Mouse (Mus musculus): ENCODE measurements around the gene Gpatch2.

Gpatch2 gene

DNA sequence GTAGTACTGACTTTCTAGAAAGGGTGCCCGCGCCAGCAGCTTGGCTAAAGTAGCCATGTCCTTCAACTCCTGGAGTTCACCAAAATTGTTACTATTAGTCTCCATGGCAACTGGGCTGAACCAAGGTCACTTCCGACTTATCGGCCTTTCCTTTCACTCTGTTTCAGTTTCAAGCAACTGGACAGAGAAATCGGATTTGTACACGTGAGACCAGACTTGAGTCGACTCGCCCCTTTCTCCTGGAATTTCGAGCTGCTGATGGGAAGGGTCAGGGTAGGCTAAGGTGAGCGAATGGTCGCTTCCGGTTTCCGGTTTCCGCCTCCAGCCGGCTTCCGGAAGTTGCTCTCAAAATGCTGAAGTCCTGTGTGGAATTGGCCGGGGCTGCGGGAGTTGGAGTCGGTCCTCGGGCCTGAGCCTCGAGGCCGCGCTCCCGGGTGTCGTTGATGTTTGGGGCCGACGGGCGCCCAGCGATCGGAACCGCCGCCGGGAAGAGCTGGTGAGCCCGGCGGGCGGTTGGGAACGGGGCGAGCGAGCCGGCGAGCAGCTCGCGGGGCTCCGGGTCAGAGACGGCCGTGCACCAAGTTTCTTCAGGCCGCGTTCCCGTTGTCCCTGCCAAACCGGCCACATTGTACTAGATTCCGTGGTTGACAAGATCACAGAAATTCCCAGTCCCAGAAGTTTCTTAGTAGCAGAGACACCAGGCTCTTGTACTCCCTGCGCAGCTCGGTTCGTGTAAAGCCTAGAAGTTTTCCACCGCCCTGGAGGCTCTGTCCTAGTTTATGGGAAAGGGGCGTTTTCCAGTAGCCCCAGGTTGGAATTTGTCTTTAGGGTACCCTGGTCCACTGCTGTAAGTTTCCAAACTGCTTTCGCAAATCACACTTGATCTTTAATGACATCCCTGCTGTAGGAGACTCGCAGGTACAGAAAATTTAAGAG, at the start of gene Gpatch2, which contains the start of gene Spata17:
Gene Gpatch2 (plus strand): TSS at position 328 of the 936 bp plus-strand sequence.
Gene Spata17 (minus strand): TSS at position 285 of the 936 bp plus-strand sequence.
- DNase-seq (ENCODE audit: low spot score in 2 of 2): peak; percentile 75 to 82

DNA sequence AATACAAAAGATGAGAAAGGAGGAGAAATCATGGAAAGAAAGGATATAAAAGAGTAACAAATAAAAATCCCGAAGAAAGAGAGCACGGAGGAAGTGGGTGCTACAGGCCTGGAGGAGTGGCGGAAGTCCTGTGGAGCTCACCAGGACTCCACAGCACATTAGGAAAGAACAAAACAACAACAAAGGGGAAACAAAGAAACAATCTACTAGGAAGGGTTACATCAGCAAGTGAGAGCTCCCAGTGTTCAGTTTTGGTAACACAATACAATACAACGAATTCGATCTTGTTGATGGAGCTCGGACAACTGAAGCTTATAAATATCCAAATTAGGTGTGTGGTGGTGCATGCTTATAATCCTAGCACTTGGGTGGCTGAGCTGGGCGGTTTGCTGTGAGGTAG, 45.7 kb upstream of the Gpatch2 start:
- no peak for DNase-seq (ENCODE audit: low spot score in 2 of 2)

DNA sequence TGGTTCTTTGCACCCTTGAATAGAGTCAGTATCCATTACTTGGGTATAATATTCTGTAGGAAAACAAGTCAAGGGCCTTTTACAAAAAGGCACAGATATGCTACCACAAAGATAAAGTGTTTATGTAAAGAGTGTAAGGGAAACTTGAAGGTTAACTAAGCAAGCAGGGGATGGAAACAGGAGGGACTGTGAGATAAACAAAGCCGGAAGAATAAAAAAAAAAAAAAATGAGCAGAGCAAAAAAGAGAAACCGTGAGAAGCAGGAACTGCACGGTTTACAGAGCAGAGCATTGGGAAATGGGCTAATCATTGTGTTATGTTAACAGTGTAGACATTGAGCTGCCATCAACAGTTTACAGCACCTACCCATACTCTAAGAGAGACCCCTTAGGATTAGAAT, 44.9 kb upstream of the Gpatch2 start:
- DNase-seq (ENCODE audit: low spot score in 2 of 2): no peak

DNA sequence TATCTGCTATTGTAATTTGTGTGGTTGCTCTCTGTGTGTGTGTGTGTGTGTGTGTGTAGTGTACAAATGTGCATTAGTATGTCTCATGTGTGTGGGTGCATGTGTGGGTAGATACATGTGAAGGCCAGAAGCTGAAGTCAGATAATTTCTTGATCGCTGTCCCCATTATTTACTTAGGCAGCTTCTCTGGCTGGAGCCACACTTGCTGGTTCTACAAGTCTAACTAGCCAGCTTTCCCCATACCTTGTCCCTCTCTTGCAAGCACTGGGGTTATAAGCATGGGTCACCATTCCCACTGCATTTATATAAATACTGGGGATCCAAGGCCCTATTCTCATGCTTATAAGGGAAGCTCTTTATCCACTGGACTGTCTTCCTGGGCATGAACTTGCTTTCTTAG, 39.3 kb upstream of the Gpatch2 start:
- DNase-seq (ENCODE audit: low spot score in 2 of 2): no peak

DNA sequence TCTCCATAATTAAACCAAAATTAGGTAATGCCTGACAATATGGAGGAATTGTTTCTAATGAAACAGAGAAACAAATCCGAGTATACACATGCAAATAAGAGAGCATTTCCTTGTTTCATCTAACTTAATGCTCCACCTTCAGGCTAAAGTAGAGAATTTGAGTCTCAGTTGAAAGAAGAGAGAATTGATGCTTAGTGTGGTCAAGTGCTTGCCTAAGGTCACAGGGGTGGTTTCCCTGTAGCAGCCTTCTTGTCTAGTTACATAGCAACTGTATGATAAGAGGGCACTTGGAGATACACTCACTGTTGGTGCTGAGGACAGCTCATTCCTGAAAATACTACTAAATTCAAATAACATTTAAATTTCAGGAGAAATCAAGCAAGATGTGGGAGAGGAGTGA, 36.8 kb upstream of the Gpatch2 start:
- no peak for DNase-seq (ENCODE audit: low spot score in 2 of 2)

DNA sequence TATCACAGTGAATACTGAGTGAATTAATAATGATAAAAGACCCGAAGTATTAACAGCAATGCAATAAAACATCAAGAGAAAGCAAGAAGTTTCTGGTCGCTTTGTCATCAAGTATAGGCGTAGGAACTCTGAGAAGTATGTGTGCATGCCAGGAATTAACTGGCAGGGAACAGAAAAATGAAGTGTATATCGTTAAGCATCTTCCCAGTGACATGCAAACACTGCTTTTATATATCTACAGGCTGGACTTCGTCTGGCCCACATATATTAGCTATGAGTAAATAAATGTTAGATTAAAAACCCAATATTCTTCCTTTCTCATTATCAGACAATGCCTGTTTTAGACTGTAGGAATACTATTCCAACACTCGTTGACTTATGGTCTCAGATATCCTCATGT, 9.8 kb upstream of the Gpatch2 start:
- DNase-seq (ENCODE audit: low spot score in 2 of 2): no peak

DNA sequence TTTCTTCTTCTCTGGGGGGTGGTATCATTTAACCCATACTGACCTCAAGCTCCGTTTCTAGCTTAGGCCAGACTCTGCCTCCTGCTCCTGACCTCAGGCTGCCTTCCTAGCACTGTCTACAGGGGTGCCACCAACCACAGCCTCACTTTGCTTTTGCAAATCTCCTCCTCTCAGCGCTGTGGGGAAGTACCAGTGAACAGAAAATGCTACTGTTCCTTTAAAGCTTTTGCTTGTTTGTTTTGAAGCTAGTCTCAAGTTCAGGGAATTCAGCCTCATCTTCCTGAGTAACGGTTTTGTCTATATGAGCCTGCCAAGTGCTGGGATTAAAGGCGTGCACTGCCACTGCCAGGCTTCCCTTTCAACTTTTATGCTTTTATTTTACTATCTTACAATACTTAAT, 5.8 kb upstream of the Gpatch2 start:
- no peak for DNase-seq (ENCODE audit: low spot score in 2 of 2)

DNA sequence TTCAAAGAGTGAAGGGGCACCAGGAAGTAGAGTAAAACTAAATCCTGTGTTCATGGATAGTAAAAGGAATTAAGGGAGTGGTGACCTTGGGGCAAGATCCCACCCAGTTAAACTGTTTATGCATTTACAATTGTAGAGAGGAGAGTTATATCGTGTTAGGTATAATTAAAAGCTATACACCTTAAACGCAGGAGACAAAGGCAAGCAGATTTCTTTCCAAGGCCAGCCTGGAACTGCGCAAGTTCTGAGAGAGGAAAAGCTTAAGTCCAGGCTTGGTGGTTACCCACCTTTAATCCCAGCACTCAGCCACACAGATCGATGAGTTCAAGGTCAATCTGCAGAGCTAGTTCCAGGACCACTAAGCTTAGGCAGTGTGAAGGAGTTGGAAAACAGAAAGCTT, 4.6 kb upstream of the Gpatch2 start:
- DNase-seq (ENCODE audit: low spot score in 2 of 2): no peak

DNA sequence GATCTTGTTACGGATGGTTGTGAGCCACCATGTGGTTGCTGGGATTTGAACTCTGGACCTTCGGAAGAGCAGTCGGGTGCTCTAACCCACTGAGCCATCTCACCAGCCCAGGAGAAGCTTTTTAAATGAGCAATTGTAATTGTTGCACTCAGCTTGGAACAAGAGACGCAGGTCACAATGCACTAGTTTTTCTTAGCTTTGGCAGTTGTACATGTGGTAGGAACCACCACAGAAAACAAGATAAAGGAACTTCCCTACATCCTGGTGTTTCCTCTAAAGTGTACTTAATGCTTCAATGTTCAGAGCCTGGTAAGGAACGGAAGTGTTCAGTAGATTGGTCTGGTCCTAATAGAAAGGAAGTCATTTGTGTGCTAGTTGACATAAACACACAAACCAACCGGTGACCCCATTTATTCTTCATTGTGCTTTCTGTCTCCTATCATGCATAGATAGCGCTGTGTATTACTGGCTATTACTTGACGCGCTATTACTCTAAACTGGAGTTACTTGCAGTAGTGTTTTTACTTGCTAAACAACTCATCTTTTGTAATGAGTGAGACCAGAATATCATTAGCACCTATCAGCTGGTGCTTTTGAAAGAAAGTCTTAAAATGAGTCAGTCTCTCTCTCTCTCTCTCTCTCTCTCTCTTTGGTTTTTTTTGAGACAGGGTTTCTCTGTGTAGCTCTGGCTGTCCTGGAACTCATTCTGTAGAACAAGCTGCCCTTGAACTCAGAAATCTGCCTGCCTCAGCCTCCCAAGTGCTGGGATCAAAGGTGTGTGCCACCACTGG, 1.5 kb downstream of the Gpatch2 start:
- no peak for DNase-seq (ENCODE audit: low spot score in 2 of 2)

DNA sequence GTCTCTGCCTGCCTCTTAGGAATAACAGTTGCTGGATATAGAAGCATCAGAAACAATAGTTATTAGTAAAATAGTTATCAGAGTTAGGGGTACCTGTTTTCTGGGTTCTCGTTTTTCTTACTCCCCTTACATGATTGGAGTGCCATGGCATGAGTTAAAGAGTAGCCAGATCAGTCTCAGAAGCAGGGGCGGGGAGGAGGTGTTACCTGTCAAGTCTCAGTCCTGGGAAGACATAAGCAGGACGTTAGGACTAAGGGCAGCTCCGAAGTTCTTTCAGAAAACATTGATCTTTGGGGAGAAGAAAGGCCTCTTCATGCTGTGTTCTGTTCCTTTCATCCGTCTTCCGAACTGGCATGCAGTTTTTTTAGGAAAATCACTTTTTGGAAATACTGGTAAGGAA, 5.4 kb downstream of the Gpatch2 start:
- no peak for DNase-seq (ENCODE audit: low spot score in 2 of 2)

DNA sequence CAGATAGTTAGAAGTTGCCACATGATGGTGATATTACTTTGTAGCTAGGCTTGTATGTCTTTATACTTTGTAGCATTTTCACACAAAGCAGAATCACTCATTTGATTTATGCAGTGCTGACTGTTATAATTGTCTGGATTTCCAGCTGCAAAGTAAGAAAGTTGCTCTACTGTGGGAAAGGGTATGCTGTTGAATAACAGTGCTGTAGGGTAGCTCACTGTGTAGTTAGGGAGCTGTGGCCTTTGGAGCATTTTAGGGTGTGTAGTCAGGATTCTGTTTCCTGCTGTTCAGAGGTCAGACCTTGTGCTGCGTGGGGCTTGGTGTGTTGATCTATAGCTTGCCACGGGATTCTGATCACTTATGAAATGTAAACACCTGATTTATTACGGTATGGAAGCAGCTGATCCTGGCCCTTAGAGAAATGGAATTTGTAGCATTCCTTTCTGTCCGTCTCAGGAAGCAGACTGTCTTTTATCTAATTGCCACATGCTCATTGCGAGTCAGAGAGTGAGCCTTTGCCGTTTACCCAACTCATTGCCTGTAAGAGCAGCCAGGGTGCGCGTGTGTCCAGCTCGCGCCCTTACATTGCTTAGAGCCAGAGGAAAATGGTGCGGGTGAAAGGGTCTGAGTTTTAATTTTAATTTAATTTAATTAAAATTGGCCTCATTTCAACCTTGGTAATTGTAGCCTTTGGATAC, 11.2 kb downstream of the Gpatch2 start:
- no peak for DNase-seq (ENCODE audit: low spot score in 2 of 2)

DNA sequence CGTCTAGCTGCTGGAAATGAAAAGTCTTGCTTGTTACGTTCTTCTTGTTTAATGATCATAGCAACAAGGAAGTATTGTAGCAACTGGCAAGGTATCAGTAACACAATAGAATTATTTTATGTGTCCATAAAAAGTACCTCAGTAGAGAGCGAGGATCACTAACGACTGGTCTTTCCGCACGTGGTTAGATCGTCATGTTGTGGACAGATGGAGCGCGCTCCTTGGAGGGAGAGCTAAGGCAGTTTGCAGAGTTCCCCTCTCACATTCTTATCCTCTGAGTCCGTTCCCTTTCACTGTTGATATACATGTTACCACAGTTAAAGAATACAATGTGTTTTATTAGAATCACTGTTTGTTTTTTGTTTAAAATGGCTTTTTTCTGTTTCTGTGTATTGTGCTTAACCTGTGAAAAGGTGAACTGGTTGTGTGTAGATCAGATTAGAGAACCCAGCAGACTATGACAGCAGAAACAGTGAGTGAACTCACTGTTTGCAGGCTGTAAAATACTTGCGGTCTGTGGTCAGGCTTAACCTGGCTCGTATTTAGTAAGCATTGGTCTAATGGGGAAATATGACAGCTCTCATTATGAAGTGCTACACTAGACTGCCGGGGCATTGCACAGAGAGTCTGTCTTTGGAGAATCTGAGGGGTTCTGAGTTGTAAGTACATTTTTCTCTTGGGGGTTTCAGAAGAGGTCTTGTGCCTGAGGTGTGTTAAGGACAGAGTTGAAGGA, 13.3 kb downstream of the Gpatch2 start:
- no peak for DNase-seq (ENCODE audit: low spot score in 2 of 2)

DNA sequence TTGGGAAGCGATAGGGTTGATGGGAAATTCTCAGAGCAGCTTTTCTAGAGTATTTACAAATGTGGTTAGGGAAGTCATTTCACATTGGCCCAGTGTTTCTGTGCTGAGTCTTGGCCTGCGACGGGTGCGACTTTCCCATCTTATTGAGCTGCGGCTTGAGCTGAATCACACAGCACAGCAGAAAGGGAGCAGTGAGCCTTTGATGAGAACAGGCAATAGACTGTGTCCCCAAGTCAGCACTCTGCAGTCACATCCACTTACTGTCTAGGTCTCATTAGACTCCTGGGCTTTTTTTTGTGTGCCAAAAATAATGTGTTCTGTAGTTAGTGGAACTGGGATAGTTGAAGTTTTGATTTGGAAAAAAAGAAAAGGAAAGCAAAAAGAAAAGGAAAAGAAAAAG, 14.9 kb downstream of the Gpatch2 start:
- DNase-seq (ENCODE audit: low spot score in 2 of 2): no peak

DNA sequence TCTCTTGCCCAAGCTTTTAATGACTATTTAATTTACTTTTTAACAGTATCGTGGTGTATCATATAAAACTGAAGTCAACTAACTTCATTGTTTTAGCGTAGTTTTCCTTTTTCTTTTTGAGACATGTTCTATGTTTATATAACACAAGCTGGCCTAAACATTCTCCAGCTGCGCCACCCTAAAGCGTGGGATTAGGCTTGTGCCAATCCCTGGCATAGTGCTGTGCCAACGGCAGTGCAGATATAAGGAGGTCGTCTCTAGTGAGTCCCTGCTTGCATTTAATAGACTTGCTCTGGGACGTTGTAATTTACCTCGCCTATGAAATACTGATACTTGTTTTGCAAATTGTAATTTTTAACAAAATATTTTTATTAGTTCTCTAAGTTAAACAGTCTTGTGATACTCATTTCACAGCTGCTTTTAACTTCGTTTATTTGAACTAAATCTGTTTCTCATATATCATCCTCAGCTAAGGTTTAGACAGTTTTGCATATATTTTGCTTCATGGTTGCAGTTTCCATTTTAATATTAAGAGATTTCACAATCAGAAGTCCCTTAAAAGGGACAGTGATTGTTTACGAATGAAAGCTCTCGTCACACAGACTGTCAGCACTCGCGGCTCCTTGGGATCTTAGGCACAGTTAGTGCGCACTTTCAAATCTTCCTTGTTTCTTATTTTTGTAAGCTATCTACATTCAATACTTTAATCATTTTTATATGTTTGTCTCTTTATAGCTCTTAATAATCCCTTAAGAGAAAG, 17.1 kb downstream of the Gpatch2 start:
- no peak for DNase-seq (ENCODE audit: low spot score in 2 of 2)

DNA sequence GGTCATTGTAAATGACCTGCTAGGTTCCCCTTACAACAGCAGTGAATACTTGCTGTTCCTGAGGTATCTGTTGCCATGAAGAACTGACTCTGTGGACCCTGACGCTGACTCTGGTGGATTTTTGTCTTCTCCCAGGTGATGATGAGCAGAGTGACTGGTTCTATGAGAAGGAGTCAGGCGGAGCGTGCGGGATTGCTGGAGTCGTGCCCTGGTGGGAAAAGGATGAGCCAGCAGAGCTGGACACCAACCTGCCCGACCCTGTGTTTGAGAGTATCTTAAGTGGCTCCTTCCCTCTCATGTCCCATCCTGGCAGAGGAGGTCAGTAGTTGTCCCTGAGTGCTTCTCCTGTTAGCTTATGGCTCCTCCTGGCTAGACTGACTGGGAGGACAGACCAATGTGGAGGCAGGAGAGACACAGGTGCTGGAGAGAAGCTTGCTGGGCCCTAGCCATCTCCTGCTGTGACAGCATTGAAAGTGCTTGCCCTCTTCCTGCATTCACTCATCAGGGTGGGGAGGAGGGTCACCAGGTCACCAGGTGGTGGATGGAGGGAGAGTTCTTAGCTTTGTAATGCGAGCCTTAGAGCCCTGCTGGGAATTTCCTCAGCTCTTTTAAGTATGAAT, 17.8 kb downstream of the Gpatch2 start:
- no peak for DNase-seq (ENCODE audit: low spot score in 2 of 2)

DNA sequence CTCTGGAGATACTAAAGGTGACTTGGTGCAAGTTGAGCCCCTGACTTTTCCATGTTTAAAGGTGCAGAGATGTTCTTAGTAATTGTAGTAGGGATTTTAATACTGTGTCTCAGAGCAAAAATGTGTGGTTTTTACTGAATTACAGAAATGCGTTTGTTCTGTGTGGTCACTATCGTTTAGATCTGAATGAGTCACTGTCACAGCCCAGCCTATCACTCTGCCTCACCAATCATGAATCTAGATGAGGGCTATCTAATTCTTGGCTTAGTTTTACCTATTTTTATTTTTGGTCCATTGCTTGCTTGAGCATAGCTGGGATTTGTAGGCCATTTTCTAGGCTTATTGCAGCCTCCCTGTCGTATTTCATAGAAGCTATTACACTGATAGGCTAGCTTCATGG, 19.9 kb downstream of the Gpatch2 start:
- DNase-seq (ENCODE audit: low spot score in 2 of 2): no peak

DNA sequence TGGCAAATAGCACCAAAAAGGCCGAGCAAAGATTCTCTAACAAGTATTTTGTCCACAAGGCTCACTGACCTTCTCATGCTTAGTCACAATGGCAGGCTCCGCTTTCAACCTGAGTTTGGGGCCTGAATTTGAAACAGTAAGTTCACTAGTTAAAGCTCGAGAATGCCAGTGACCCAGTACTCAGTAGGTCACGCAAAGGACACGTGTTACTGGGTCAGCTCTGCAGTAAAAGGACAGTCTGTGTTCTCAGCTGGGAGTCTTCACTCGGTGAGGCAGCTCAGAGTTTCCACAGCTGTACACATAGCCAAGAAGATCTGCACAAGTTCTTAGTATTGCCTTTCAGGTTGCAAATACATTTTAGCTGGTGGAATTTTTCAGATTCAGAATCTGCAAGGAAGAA, 21.0 kb downstream of the Gpatch2 start:
- DNase-seq (ENCODE audit: low spot score in 2 of 2): no peak

DNA sequence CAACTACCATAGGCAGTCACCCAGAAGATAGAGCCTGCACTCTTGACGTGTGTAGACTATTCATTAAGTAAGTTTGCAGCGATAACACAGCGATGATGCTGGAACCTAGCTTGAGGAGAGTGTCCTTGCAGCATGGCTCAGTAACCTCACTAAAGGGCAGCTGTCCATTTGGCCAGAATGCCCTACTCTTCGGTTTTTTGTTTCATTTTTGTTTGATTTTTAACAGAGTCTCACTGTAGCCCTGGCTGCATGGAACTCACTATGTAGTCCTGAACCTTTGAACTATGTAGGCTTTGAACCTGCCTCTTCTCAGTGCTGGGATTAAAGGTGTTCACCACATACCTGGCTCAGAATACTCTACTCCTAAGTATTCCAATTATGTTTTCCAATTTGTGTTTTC, 22.8 kb downstream of the Gpatch2 start:
- no peak for DNase-seq (ENCODE audit: low spot score in 2 of 2)

DNA sequence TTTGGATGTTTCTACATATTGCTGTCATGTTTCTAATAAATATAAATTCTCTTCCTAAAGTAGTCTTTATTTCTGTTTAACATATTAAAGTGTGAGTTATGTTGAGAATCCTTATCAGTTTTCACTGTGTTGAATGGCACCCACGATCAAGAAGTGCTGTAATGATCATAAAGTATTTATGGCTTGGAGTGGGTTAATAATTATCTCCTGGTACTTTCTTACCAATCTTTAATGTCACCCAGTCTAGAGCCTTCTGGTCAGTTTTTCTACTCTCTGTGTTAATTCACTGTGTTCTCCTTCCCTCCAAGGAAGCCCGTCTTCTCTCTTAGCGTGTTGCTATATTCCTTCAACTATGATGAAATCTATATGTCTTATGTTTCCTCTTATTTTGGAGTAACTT, 25.0 kb downstream of the Gpatch2 start:
- no peak for DNase-seq (ENCODE audit: low spot score in 2 of 2)

DNA sequence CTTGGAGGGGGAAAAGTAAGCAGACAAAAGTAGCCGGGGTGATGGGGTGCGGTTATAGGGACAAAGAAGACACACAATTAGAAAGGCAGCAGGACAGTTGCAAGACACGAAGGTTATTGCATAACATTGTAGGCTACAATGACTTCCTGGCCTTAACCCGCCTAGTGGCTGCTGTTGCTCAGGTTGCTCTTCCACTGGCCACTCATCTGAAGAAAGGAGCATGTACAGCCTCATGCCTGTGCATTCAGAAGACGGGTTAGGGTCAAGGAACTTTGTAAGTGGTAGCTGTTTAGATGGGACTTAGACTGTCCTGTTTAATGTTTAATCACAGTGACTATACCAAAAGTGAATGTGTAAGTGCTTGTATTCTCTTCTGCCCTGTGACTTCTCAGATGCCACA, 26.0 kb downstream of the Gpatch2 start:
- no peak for DNase-seq (ENCODE audit: low spot score in 2 of 2)

Data from urinary bladder, postnatal 4 days (tissue).